Mouse (Mus musculus) heart, adult 2 months (tissue): ENCODE results near the gene Gm42688.

ENCODE experiments used
- CTCF ChIP-seq: fragments of 200-600 bp; IDR thresholded peaks from 2 replicates; pipeline ENCODE4 v1.8.1; 2022; ENCODE audit warnings: antibody characterized with exemption, mild to moderate bottlenecking, moderate library complexity
- EP300 ChIP-seq: fragments of 200-500 bp; IDR thresholded peaks from 2 replicates; pipeline ENCODE4 v1.6.1; 2011; ENCODE audit warnings: low read depth, low read length, control low read depth; ENCODE audit not compliant: insufficient read depth

- no peak for TF ChIP-seq CTCF
- no peak for TF ChIP-seq EP300
Measured at GRCm38 (mm10) chr6:83071220-83071619, 30.2 kb upstream of the Gm42688 start.
